Mouse (Mus musculus): ENCODE data around the gene Clip2. TPM values are rescaled to one million over a fixed set of nuclear protein-coding genes. Genes with fewer than 3 reads are reported as not detected.

Clip2 gene
- polyA plus RNA-seq, 1 experiment from 2014 or later: 3.6 TPM

DNA sequence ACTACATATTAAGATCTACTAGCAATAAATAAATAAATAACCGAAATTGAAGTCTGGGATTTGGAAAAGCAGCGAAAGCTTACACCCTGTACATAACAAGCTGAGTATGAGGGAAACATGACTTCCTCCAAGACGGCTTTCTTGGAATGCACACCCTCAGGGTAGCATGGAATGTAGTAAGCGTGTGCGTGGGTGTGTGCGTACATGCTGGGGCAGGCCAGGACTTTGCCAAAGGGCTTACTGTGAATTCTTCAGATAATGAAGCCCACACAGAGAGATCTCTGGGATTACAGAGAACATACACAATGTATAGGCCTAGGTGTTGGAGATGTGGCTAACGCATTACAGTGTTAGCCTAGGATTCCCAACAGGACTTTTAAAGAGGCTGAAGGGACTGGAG, 25.3 kb upstream of the Clip2 start:
- Histone ChIP-seq H3K27me3 (replicated peaks) (no peaks in the 10 kb centered on the region), H3K9me3 (no peaks in the 10 kb centered on the region), H3K4me2 (replicated peaks) (no peak overlapping the region), H3K4me1 (replicated peaks) (peaks cover 2% of the 10 kb centered on the region; the same call in 1 of the 2 replicates), H3K4me3 (replicated peaks) (no peak overlapping the region), H3K9ac (no peak overlapping the region), H3K36me3 (no peaks in the 10 kb centered on the region), H3K27ac (no peak overlapping the region)
- ATAC-seq: no peak
- WGBS: 87% methylated on average over 7 of the region's 7 CpGs

- Histone ChIP-seq H3K4me3 (replicated peaks) (no peak overlapping the region), H3K4me1 (replicated peaks) (peaks cover 4% of the 10 kb centered on the region; the same call in 1 of the 2 replicates), H3K9me3 (no peaks in the 10 kb centered on the region), H3K27me3 (replicated peaks) (no peaks in the 10 kb centered on the region), H3K36me3 (no peaks in the 10 kb centered on the region), H3K9ac (no peak overlapping the region), H3K27ac (no peak overlapping the region), H3K4me2 (replicated peaks) (no peak overlapping the region)
- ATAC-seq: no peak
- WGBS: 72% methylated on average over 14 of the region's 14 CpGs
Measured at GRCm38 (mm10) chr5:134576517-134577220, 24.4 kb upstream of the Clip2 start.

- ATAC-seq: no peak
- H3K4me2 ChIP-seq (replicated peaks): no peak overlapping the region
- WGBS: 93% methylated on average over 5 of the region's 5 CpGs
Measured at GRCm38 (mm10) chr5:134575833-134576232, 23.6 kb upstream of the Clip2 start.

GRCm38 (mm10) chr5:134572508-134573214, 20.4 kb upstream of the Clip2 start:
- peak overlapping the region; percentile 85 for H3K4me2 ChIP-seq (replicated peaks)
- H3K36me3 ChIP-seq: no peaks in the 10 kb centered on the region
- peak overlapping the region; percentile 80 for H3K27ac ChIP-seq
- H3K27me3 ChIP-seq (replicated peaks): no peaks in the 10 kb centered on the region
- no peaks in the 10 kb centered on the region for H3K9me3 ChIP-seq
- peaks cover 10% of the 10 kb centered on the region; the same call in 1 of the 2 replicates for H3K4me1 ChIP-seq (replicated peaks)
- H3K9ac ChIP-seq: peak overlapping the region; percentile 21; the same call in 1 of the 2 replicates
- H3K4me3 ChIP-seq (replicated peaks): peak overlapping the region; percentile 46
- ATAC-seq: 0 out of 2 replicates have a peak, but pooled peaks have one; percentile 6
- WGBS: 36% methylated on average over 10 of the region's 10 CpGs

More at GRCm38 (mm10) chr5:134575833-134576232, 23.6 kb upstream of the Clip2 start:
- peaks cover 4% of the 10 kb centered on the region; the same call in 1 of the 2 replicates for H3K4me1 ChIP-seq (replicated peaks)
- H3K4me3 ChIP-seq (replicated peaks): no peak overlapping the region
- H3K36me3 ChIP-seq: no peaks in the 10 kb centered on the region
- no peak overlapping the region for H3K27ac ChIP-seq
- no peak overlapping the region for H3K9ac ChIP-seq
- no peaks in the 10 kb centered on the region for H3K27me3 ChIP-seq (replicated peaks)
- H3K9me3 ChIP-seq: no peaks in the 10 kb centered on the region

- Histone ChIP-seq H3K27ac (peak overlapping the region; percentile 80), H3K9me3 (no peaks in the 10 kb centered on the region), H3K9ac (peak overlapping the region; percentile 21), H3K4me2 (replicated peaks) (peak overlapping the region; percentile 85), H3K27me3 (replicated peaks) (no peaks in the 10 kb centered on the region), H3K36me3 (no peaks in the 10 kb centered on the region), H3K4me3 (replicated peaks) (peak overlapping the region; percentile 46), H3K4me1 (replicated peaks) (peaks cover 10% of the 10 kb centered on the region; the same call in 1 of the 2 replicates)
- peak; percentile 77 for ATAC-seq
- 1% methylated on average over 23 of the region's 23 CpGs for WGBS
Measured at GRCm38 (mm10) chr5:134571730-134572507, 19.7 kb upstream of the Clip2 start.

DNA sequence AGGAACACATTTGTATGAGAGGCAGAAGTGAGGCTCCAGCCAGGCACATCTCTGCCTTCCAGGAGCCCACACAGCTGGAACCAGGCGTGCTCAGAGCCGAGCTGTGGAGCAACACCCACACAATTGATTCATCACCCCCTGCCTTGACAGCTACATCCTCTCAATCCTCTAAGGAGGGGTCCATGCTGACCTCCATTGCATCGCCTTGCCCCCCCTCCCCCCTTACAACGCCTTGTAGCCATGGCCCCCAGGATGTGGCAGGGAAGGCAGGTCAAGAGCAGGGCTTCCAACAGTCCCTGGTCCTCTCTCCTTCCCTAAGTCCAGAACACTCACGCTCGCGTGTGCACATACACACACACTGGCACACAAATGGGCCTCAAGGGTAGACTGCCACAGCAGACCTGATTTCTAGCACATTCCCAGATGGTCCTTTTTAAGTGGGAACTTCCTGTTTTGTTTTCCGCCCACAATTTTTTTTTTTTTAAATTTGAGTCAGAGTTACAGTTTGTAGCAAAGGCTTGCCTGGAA, 16.8 kb upstream of the Clip2 start:
- Histone ChIP-seq H3K4me2 (replicated peaks) (no peak overlapping the region), H3K9me3 (no peaks in the 10 kb centered on the region), H3K4me3 (replicated peaks) (no peak overlapping the region), H3K36me3 (no peaks in the 10 kb centered on the region), H3K4me1 (replicated peaks) (peaks cover 10% of the 10 kb centered on the region; the same call in 1 of the 2 replicates), H3K9ac (no peak overlapping the region), H3K27me3 (replicated peaks) (no peaks in the 10 kb centered on the region), H3K27ac (peak overlapping the region; percentile 71)
- 0 out of 2 replicates have a peak, but pooled peaks have one; percentile 48 for ATAC-seq
- 39% methylated on average over 8 of the region's 8 CpGs for WGBS

DNA sequence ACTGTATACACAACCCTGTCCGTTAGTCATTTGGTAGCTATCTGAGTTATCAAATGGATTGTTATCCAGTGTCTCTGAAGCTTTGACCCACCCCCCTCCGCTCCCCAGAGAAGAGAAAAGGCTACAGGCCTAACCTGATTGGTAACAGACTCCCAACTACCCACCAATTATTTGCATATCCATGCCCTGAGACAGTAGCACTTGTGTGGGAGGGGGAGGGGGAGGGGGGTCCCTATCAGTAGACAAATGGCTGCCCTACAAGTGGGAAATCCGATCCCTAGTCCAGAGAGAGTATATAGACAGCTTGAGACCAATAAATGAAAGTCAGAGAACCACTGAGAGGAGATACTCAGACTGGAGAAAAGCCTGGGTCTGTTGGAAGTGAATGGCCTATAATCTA, 15.8 kb upstream of the Clip2 start:
- 75% methylated on average over 3 of the region's 3 CpGs for WGBS
- Histone ChIP-seq H3K36me3 (no peaks in the 10 kb centered on the region), H3K4me2 (replicated peaks) (no peak overlapping the region), H3K27me3 (replicated peaks) (no peaks in the 10 kb centered on the region), H3K27ac (peak overlapping the region; percentile 71; the same call in 1 of the 2 replicates), H3K4me3 (replicated peaks) (no peak overlapping the region), H3K4me1 (replicated peaks) (peaks cover 10% of the 10 kb centered on the region; the same call in 1 of the 2 replicates), H3K9me3 (no peaks in the 10 kb centered on the region), H3K9ac (no peak overlapping the region)
- no peak for ATAC-seq

GRCm38 (mm10) chr5:134567445-134567844, 15.2 kb upstream of the Clip2 start:
- 89% methylated on average over 4 of the region's 4 CpGs for WGBS
- Histone ChIP-seq H3K36me3 (no peaks in the 10 kb centered on the region), H3K9me3 (no peaks in the 10 kb centered on the region), H3K4me1 (replicated peaks) (0 out of 2 replicates have a peak, but pooled peaks cover 7% of the 10 kb centered on the region), H3K27ac (no peak overlapping the region), H3K9ac (no peak overlapping the region), H3K27me3 (replicated peaks) (no peaks in the 10 kb centered on the region), H3K4me3 (replicated peaks) (no peak overlapping the region), H3K4me2 (replicated peaks) (no peak overlapping the region)
- ATAC-seq: no peak

DNA sequence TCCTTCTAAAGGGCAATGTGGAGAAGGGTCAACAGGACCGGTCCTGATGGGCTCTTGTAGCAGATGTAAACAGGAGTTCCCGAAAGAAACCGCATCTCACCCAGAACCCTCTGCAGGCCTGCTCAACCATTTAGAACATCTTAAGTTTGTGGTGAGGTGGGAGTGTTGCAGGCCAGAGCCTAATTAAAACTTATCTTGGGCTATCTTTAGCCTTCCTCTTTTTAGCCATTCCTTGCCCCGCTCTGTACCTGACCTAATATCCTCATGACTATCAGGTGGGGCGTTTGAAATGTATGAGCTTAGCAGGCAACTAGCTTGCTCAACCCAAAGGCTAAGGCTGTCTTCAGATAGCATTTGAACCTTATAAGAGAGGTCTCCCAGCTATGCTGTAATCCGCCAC, 13.5 kb upstream of the Clip2 start:
- Histone ChIP-seq H3K27ac (no peak overlapping the region), H3K4me2 (replicated peaks) (no peak overlapping the region), H3K9ac (no peak overlapping the region), H3K9me3 (no peaks in the 10 kb centered on the region), H3K27me3 (replicated peaks) (no peaks in the 10 kb centered on the region), H3K4me3 (replicated peaks) (no peak overlapping the region), H3K4me1 (replicated peaks) (0 out of 2 replicates have a peak, but pooled peaks cover 6% of the 10 kb centered on the region), H3K36me3 (no peaks in the 10 kb centered on the region)
- 87% methylated on average over 6 of the region's 6 CpGs for WGBS
- ATAC-seq: no peak

GRCm38 (mm10) chr5:134564272-134564671, 12.0 kb upstream of the Clip2 start:
- H3K9me3 ChIP-seq: no peaks in the 10 kb centered on the region
- H3K9ac ChIP-seq: no peak overlapping the region
- no peak overlapping the region for H3K4me2 ChIP-seq (replicated peaks)
- H3K4me1 ChIP-seq (replicated peaks): 0 out of 2 replicates have a peak, but pooled peaks cover 6% of the 10 kb centered on the region
- WGBS: 98% methylated on average over 2 of the region's 2 CpGs
- H3K36me3 ChIP-seq: no peaks in the 10 kb centered on the region
- H3K4me3 ChIP-seq (replicated peaks): no peak overlapping the region
- no peak overlapping the region for H3K27ac ChIP-seq
- no peaks in the 10 kb centered on the region for H3K27me3 ChIP-seq (replicated peaks)
- no peak for ATAC-seq

- ATAC-seq: peak; percentile 79
- no peaks in the 10 kb centered on the region for H3K36me3 ChIP-seq
- H3K27me3 ChIP-seq (replicated peaks): no peaks in the 10 kb centered on the region
- 64% methylated on average over 16 of the region's 16 CpGs for WGBS
- peaks cover 2% of the 10 kb centered on the region for H3K4me1 ChIP-seq (replicated peaks)
- no peaks in the 10 kb centered on the region for H3K9me3 ChIP-seq
- no peak overlapping the region for H3K27ac ChIP-seq
- H3K4me3 ChIP-seq (replicated peaks): no peak overlapping the region
- no peak overlapping the region for H3K4me2 ChIP-seq (replicated peaks)
- H3K9ac ChIP-seq: no peak overlapping the region
Measured at GRCm38 (mm10) chr5:134560450-134561171, 8.4 kb upstream of the Clip2 start.
